Mouse (Mus musculus): ENCODE measurements around the gene Pdyn.

Gene Pdyn

DNA sequence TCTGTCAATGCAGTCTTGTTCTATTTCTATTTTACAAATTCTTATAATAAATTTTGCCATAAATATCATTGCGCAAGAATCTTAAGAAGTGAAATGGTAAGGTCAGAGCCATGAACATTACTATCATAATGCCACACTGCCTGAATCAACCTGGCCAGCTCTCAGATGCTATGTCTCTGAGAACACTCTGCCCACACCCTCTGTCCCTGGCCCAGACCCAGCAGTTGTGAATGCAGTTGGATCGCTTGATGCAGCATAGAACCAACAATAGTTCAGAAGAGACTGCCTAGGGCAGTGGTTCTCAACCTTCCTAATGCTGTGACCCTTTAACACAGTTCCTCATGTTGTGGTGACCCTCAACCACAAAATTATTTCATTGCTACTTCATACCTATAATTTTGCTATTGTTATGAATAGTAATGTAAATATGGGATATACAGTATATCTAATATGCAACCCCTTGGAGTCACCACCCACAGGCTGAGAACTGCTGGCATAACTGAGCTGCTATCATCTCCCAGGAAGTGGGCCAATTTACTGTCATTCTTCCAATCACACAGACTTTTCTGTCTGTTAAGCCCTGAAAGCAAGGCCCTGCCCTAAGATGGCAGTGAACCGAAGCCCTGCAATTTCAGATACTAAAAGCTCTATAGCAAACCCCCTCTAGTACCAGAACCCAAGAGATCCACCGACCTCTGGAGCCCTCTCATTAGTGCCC, 45.3 kb downstream of the Pdyn start:
- DNase-seq (ENCODE audit: low spot score) = no peak

GRCm38 (mm10) chr2:129653632-129654031, 46.0 kb downstream of the Pdyn start:
- no peak for DNase-seq (ENCODE audit: low spot score)

DNA sequence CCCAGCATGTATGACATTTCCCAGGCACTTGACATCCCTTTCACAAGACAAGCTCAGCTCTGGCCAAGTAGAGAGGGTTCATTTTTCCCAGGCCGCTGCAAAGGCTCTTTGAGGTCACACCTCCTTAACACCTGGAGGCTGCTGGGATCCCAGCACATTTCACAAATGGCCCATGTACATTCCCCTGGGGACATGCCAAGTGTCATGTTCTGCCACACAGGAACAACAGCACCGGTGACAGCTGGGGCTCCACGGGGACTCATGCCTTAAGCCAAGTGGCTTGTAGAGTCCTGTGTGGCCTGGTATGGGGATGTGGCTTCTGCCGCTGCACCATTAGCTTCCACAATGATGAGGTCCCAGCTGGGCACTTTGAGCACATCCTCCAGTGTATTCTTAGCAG, 47.0 kb downstream of the Pdyn start:
- DNase-seq (ENCODE audit: low spot score) = no peak

Measured in testis, postnatal 14 days (tissue).